Mouse (Mus musculus) liver, embryonic 14.5 days (tissue): ENCODE data around the gene Hrh1.
"Not testable (repeated sequence)": the region's sequence is repeated elsewhere in the genome, so short reads cannot be mapped to it uniquely, and the experiment has no call there.

ENCODE experiments used
- CTCF ChIP-seq: IDR thresholded peaks from 2 replicates; pipeline ENCODE4 v1.5.1; 2016; ENCODE audit warnings: antibody characterized with exemption, low read depth, control low read depth
- EP300 ChIP-seq: IDR thresholded peaks from 2 replicates; pipeline ENCODE4 v1.6.1; 2016; ENCODE audit warnings: antibody characterized with exemption, low read depth

DNA sequence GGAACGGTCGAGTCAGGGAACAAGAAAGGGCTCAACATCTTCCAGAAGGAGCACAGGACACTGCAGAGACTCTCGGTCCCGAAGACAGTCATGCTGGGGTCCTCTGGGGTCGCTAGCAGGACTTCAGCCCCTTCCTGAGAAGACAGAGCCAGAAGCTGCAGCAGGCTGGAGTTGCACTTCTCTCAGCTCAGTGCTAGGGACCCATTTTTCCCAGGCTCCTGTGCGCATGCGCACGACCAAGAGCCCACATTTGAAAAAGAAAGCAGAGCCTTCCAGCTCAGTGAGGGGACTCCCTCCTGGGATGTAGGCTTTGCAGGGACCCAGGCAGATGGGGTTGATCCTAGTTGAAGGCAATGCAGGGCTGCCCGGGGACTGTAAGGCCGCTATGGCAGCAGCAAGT lies 94.9 kb downstream of the Hrh1 start:
- TF ChIP-seq CTCF, EP300: not testable (repeated sequence)
